Mouse (Mus musculus): ENCODE measurements around the gene Spns3. TPM values are rescaled to one million over a fixed set of nuclear protein-coding genes. Genes with fewer than 3 reads are reported as not detected.

Spns3 gene
- total and polyA plus RNA-seq, 3 experiments, result 0.31 TPM; not detected in 2

- no peaks in the 10 kb centered on the region for H3K79me2 ChIP-seq (replicated peaks; ENCODE audit: control insufficient read depth, insufficient read depth, low read length)
- peak in 1 of 2 experiments; percentile 15 for DNase-seq
- 45% methylated on average over 4 of the region's 4 CpGs for WGBS
- H3K4me3 ChIP-seq, result no peak overlapping the region
- no peak overlapping the region for H3K27ac ChIP-seq
- H3K4me1 ChIP-seq (ENCODE audit: control insufficient read depth, insufficient read depth, low read length), result no peaks in the 10 kb centered on the region
- TF ChIP-seq POLR2A (IDR thresholded peaks at IDR 0.05; ENCODE audit: insufficient read depth, low read depth, low read length) (no peak), CTCF (IDR thresholded peaks at IDR 0.05) (no peak), EP300 (IDR thresholded peaks at IDR 0.05; ENCODE audit: insufficient read depth, low read depth, low read length) (no peak)
- H3K36me3 ChIP-seq (ENCODE audit: control insufficient read depth, insufficient read depth, low read length), result no peaks in the 10 kb centered on the region
- no peak overlapping the region for H3K9ac ChIP-seq (ENCODE audit: low read depth, low read length)
- H3K27me3 ChIP-seq (ENCODE audit: control insufficient read depth, insufficient read depth, low read length), result no peaks in the 10 kb centered on the region
- intact Hi-C loops (cut with DNase I), result no loop called here
Observed at GRCm38 (mm10) chr11:72497367-72497766, 52.9 kb downstream of the Spns3 start.

GRCm38 (mm10) chr11:72496775-72497174 is 53.5 kb downstream of the Spns3 start:
- H3K79me2 ChIP-seq (replicated peaks; ENCODE audit: control insufficient read depth, insufficient read depth, low read length), result no peaks in the 10 kb centered on the region
- H3K9ac ChIP-seq (ENCODE audit: low read depth, low read length), result no peak overlapping the region
- WGBS, result 61% methylated on average over 1 of the region's 1 CpGs
- no peak for TF ChIP-seq POLR2A (IDR thresholded peaks at IDR 0.05; ENCODE audit: insufficient read depth, low read depth, low read length)
- TF ChIP-seq EP300 (IDR thresholded peaks at IDR 0.05; ENCODE audit: insufficient read depth, low read depth, low read length), result no peak
- no peak for TF ChIP-seq CTCF (IDR thresholded peaks at IDR 0.05)
- H3K36me3 ChIP-seq (ENCODE audit: control insufficient read depth, insufficient read depth, low read length), result no peaks in the 10 kb centered on the region
- no peaks in the 10 kb centered on the region for H3K4me1 ChIP-seq (ENCODE audit: control insufficient read depth, insufficient read depth, low read length)
- no peak overlapping the region for H3K4me3 ChIP-seq
- no peaks in the 10 kb centered on the region for H3K27me3 ChIP-seq (ENCODE audit: control insufficient read depth, insufficient read depth, low read length)
- H3K27ac ChIP-seq, result no peak overlapping the region
- intact Hi-C loops (cut with DNase I), result no loop called here
- DNase-seq, result no peak

DNA sequence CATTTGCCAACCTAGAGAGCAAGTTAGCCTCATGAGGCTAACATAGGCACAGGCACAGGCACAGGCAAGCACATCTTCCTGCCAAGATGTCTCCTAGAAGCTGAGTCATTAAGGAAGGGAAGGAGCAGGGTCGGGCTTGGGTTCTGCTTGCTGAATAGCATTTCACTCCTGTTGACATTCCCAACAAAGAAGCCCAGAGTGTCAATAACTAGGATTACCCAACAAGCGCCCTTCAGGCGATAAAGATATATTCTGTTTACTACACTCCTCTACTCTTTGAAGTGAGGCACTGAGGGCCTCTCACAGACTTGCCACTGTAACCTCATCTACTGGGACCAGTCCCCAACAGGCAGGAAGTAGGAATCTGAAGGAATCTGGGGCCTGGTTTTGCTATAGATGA is 54.2 kb downstream of the Spns3 start:
- no peaks in the 10 kb centered on the region for H3K36me3 ChIP-seq (ENCODE audit: control insufficient read depth, insufficient read depth, low read length)
- intact Hi-C loops (cut with DNase I), result no loop called here
- no peak overlapping the region for H3K4me3 ChIP-seq
- H3K9ac ChIP-seq (ENCODE audit: low read depth, low read length), result no peak overlapping the region
- no peak overlapping the region for H3K27ac ChIP-seq
- H3K79me2 ChIP-seq (replicated peaks; ENCODE audit: control insufficient read depth, insufficient read depth, low read length), result no peaks in the 10 kb centered on the region
- 73% methylated on average over 3 of the region's 3 CpGs for WGBS
- TF ChIP-seq EP300 (IDR thresholded peaks at IDR 0.05; ENCODE audit: insufficient read depth, low read depth, low read length) (no peak), POLR2A (IDR thresholded peaks at IDR 0.05; ENCODE audit: insufficient read depth, low read depth, low read length) (no peak), CTCF (IDR thresholded peaks at IDR 0.05) (no peak)
- H3K4me1 ChIP-seq (ENCODE audit: control insufficient read depth, insufficient read depth, low read length), result no peaks in the 10 kb centered on the region
- no peaks in the 10 kb centered on the region for H3K27me3 ChIP-seq (ENCODE audit: control insufficient read depth, insufficient read depth, low read length)
- DNase-seq, result no peak

DNA sequence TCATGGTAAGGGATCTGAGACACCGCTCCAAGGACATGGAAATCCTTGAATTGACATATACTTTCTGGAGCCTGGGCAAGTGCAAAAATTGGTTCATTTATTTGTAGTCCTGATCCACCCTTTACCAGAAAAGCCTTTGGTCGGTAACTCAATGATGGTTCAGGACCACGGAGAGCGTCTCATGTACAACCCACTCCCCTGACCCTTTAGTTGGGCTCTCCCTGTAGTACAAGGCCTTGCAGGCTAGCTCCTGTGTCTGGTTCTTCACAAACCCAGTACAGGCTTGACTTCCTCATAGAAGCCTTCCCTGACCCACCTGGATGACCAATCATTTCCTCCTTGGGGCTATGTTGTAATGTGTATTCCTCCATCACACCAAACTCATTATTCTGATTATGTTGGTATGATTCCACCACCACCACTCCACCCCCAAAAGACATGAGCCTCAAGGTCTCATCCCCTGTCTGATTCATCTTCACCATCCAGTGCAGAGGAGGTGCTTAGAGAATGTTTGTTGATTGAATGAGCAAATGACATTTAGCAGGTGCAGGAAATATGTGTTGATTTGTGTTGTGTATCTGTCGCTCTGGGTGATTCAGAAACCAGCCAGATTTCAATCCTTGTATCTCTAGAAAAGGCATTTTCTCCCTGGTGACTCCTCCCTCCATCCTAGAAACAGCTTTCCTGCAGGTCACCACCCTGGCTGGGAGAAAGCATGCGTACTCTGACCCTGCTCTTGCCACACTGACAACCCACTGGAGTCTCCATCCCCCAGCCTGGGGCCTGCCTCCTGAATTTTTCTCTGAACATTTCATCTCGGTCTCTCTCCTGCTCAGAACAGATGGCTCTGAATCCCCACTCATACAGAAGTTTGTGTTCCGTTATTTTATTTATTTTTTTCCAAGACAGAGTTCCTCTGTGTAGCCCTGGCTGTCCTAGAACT is 56.0 kb downstream of the Spns3 start:
- Histone ChIP-seq H3K4me1 (ENCODE audit: control insufficient read depth, insufficient read depth, low read length) (no peaks in the 10 kb centered on the region; the same call in 1 of the 2 replicates), H3K36me3 (ENCODE audit: control insufficient read depth, insufficient read depth, low read length) (no peaks in the 10 kb centered on the region), H3K27me3 (ENCODE audit: control insufficient read depth, insufficient read depth, low read length) (no peaks in the 10 kb centered on the region), H3K79me2 (replicated peaks; ENCODE audit: control insufficient read depth, insufficient read depth, low read length) (no peaks in the 10 kb centered on the region), H3K4me3 (no peak overlapping the region), H3K9ac (ENCODE audit: low read depth, low read length) (no peak overlapping the region), H3K27ac (no peak overlapping the region)
- intact Hi-C loops (cut with DNase I), result loop anchor here (5.0 kb wide), 1 partner anchor 43 kb away; no protein-coding TSS in a partner anchor
- WGBS, result 53% methylated on average over 8 of the region's 8 CpGs
- no peak for TF ChIP-seq POLR2A (IDR thresholded peaks at IDR 0.05; ENCODE audit: insufficient read depth, low read depth, low read length)
- TF ChIP-seq CTCF (IDR thresholded peaks at IDR 0.05), result no peak
- TF ChIP-seq EP300 (IDR thresholded peaks at IDR 0.05; ENCODE audit: insufficient read depth, low read depth, low read length), result no peak
- DNase-seq, result no peak

- Histone ChIP-seq H3K79me2 (replicated peaks; ENCODE audit: control insufficient read depth, insufficient read depth, low read length) (no peaks in the 10 kb centered on the region), H3K27ac (no peak overlapping the region), H3K27me3 (ENCODE audit: control insufficient read depth, insufficient read depth, low read length) (no peaks in the 10 kb centered on the region), H3K4me1 (ENCODE audit: control insufficient read depth, insufficient read depth, low read length) (peaks cover 1% of the 10 kb centered on the region; the same call in 1 of the 2 replicates), H3K36me3 (ENCODE audit: control insufficient read depth, insufficient read depth, low read length) (no peaks in the 10 kb centered on the region), H3K4me3 (no peak overlapping the region), H3K9ac (ENCODE audit: low read depth, low read length) (no peak overlapping the region)
- 67% methylated on average over 15 of the region's 15 CpGs for WGBS
- peak in 1 of 2 experiments; percentile 17 for DNase-seq
- intact Hi-C loops (cut with DNase I), result loop anchor here (2.0 to 5.0 kb wide), 2 partner anchors 46 to 73 kb away; no protein-coding TSS in a partner anchor
- no peak for TF ChIP-seq CTCF (IDR thresholded peaks at IDR 0.05)
- TF ChIP-seq EP300 (IDR thresholded peaks at IDR 0.05; ENCODE audit: insufficient read depth, low read depth, low read length), result no peak
- TF ChIP-seq POLR2A (IDR thresholded peaks at IDR 0.05; ENCODE audit: insufficient read depth, low read depth, low read length), result no peak
Observed at GRCm38 (mm10) chr11:72491130-72491960, 59.0 kb downstream of the Spns3 start.
